Mouse (Mus musculus): ENCODE results near the gene Tex46. TPM values are rescaled to one million over a fixed set of nuclear protein-coding genes. Genes with fewer than 3 reads are reported as not detected.

Tex46 gene
- not detected in 2 replicates for polyA plus RNA-seq (2015; fragmentation: Nextera tagmentation; extraction: Ambion mirVana)

- DNase-seq (ENCODE audit: low spot score) = no peak
These were observed at the start of gene Tex46 for GRCm38 (mm10) chr4:136610387-136610856. Gene Tex46 (plus strand): TSS chr4:136610437.

GRCm38 (mm10) chr4:136562755-136563154, 47.5 kb upstream of the Tex46 start:
- DNase-seq (ENCODE audit: low spot score) = no peak

- DNase-seq (ENCODE audit: low spot score) = peak; percentile 14
These were observed 41.6 kb upstream of the Tex46 start for GRCm38 (mm10) chr4:136568629-136569028.

GRCm38 (mm10) chr4:136569998-136570397, 40.2 kb upstream of the Tex46 start:
- DNase-seq (ENCODE audit: low spot score) = no peak

GRCm38 (mm10) chr4:136581885-136582284, 28.4 kb upstream of the Tex46 start:
- DNase-seq (ENCODE audit: low spot score) = no peak

GRCm38 (mm10) chr4:136587221-136587827, 22.9 kb upstream of the Tex46 start:
- no peak for DNase-seq (ENCODE audit: low spot score)

- DNase-seq (ENCODE audit: low spot score) = no peak
These were observed 22.2 kb upstream of the Tex46 start for GRCm38 (mm10) chr4:136588003-136588402.

- no peak for DNase-seq (ENCODE audit: low spot score)
These were observed 18.1 kb upstream of the Tex46 start for GRCm38 (mm10) chr4:136592111-136592510.

GRCm38 (mm10) chr4:136594006-136594405, 16.2 kb upstream of the Tex46 start:
- DNase-seq (ENCODE audit: low spot score) = no peak

GRCm38 (mm10) chr4:136595221-136595620, 15.0 kb upstream of the Tex46 start:
- DNase-seq (ENCODE audit: low spot score) = no peak

- DNase-seq (ENCODE audit: low spot score) = no peak
These were observed 11.9 kb upstream of the Tex46 start for GRCm38 (mm10) chr4:136598268-136598876.

GRCm38 (mm10) chr4:136599869-136600268, 10.4 kb upstream of the Tex46 start:
- DNase-seq (ENCODE audit: low spot score) = no peak

- DNase-seq (ENCODE audit: low spot score) = no peak
These were observed 9.7 kb upstream of the Tex46 start for GRCm38 (mm10) chr4:136600536-136600935.

GRCm38 (mm10) chr4:136601476-136601875, 8.8 kb upstream of the Tex46 start:
- peak; percentile 32 for DNase-seq (ENCODE audit: low spot score)

GRCm38 (mm10) chr4:136602018-136602554, 8.2 kb upstream of the Tex46 start:
- peak; percentile 50 for DNase-seq (ENCODE audit: low spot score)

GRCm38 (mm10) chr4:136602568-136602967, 7.7 kb upstream of the Tex46 start, which contains the start of gene Kdm1a:
Gene Kdm1a (minus strand): TSS chr4:136602723.
- peak; percentile 95 for DNase-seq (ENCODE audit: low spot score)

- DNase-seq (ENCODE audit: low spot score) = no peak
These were observed 4.3 kb upstream of the Tex46 start for GRCm38 (mm10) chr4:136605756-136606485.

GRCm38 (mm10) chr4:136613657-136614056, 3.4 kb downstream of the Tex46 start:
- no peak for DNase-seq (ENCODE audit: low spot score)

- peak; percentile 73 for DNase-seq (ENCODE audit: low spot score)
These were observed 11.1 kb downstream of the Tex46 start for GRCm38 (mm10) chr4:136621336-136621735.

- no peak for DNase-seq (ENCODE audit: low spot score)
These were observed 11.7 kb downstream of the Tex46 start for GRCm38 (mm10) chr4:136621956-136622355.

GRCm38 (mm10) chr4:136622388-136622787, 12.2 kb downstream of the Tex46 start, which contains the start of gene Lactbl1:
Gene Lactbl1 (plus strand): TSS chr4:136622621.
- DNase-seq (ENCODE audit: low spot score) = no peak

- peak; percentile 65 for DNase-seq (ENCODE audit: low spot score)
These were observed 16.4 kb downstream of the Tex46 start for GRCm38 (mm10) chr4:136626590-136626989.

All from thymus, postnatal 0 days (tissue).